Mouse (Mus musculus) hindbrain, embryonic 14.5 days (tissue): ENCODE measurements around the gene Zfp827. TPM values are rescaled to one million over a fixed set of nuclear protein-coding genes. Genes with fewer than 3 reads are reported as not detected.

Source experiments
- ATAC-seq: fragments of 200-750 bp; cut with Nextera tagmentation; 2 replicates; pipeline ENCODE4 v1.8.0; 2017; ENCODE audit warnings: moderate number of reproducible peaks, mild to moderate bottlenecking, moderate TSS enrichment, moderate library complexity; ENCODE audit not compliant: low FRiP score
- DNase-seq: peaks from one replicate; pipeline ENCODE4 v3.0.0-alpha.2; 2015; ENCODE audit warnings: low spot score
- H3K27ac ChIP-seq: fragments of 300-500 bp; sonication (generic); 2 replicates; pipeline ENCODE4 v1.5.1; 2014; ENCODE audit warnings: mild to moderate bottlenecking, moderate library complexity
- H3K27me3 ChIP-seq: fragments of 300-500 bp; sonication (generic); 2 replicates; pipeline ENCODE4 v1.6.1; 2014; ENCODE audit warnings: mild to moderate bottlenecking, low read length, mixed read lengths; ENCODE audit not compliant: control insufficient read depth, insufficient read depth
- H3K36me3 ChIP-seq: fragments of 300-500 bp; sonication (generic); replicated peaks from 2 replicates; pipeline ENCODE4 v1.6.1; 2014; ENCODE audit not compliant: control insufficient read depth, insufficient read depth
- H3K4me1 ChIP-seq: fragments of 300-500 bp; sonication (generic); replicated peaks from 2 replicates; pipeline ENCODE4 v1.6.1; 2014; ENCODE audit warnings: antibody characterized with exemption, low read length, mixed read lengths; ENCODE audit not compliant: control insufficient read depth, insufficient read depth
- H3K4me2 ChIP-seq: fragments of 300-500 bp; sonication (generic); replicated peaks from 2 replicates; pipeline ENCODE4 v1.6.1; 2014; ENCODE audit warnings: mild to moderate bottlenecking, moderate library complexity
- H3K4me3 ChIP-seq: fragments of 300-500 bp; sonication (generic); replicated peaks from 2 replicates; pipeline ENCODE4 v1.5.1; 2014; ENCODE audit warnings: mild to moderate bottlenecking, low read length
- H3K9ac ChIP-seq: fragments of 300-500 bp; sonication (generic); 2 replicates; pipeline ENCODE4 v1.6.1; 2014
- H3K9me3 ChIP-seq: fragments of 300-500 bp; sonication (generic); 2 replicates; pipeline ENCODE4 v1.6.1; 2016; ENCODE audit warnings: low read length; ENCODE audit not compliant: control insufficient read depth
- WGBS: fragments of 180-500 bp; shearing (Covaris S2); extraction: QIAGEN DNeasy Blood & Tissue Kit; methylation state at CpG from one replicate; pipeline ENCODE4 v1.1.7; 2014; 5-methylcytosine and 5-hydroxymethylcytosine counted together
- polyA plus RNA-seq: library from polyadenylated mRNA; unstranded; fragments of >200 nt; fragmentation: Nextera tagmentation; extraction: Ambion mirVana; gene quantifications from 2 replicates; pipeline ENCODE4 v1.2.1, GENCODE M21; 2014

The Zfp827 gene
- polyA plus RNA-seq, 1 experiment from 2014 or later: 15.5 TPM

GRCm38 (mm10) chr8:79030326-79031265, 2.4 kb downstream of the Zfp827 start:
- Histone ChIP-seq H3K4me3 (peak overlapping the region; percentile 92), H3K4me2 (peak overlapping the region; percentile 70), H3K27me3 (no peaks in the 10 kb centered on the region), H3K4me1 (peaks cover 25% of the 10 kb centered on the region), H3K36me3 (no peaks in the 10 kb centered on the region), H3K9me3 (no peaks in the 10 kb centered on the region), H3K27ac (peak overlapping the region; percentile 99), H3K9ac (peak overlapping the region; percentile 99)
- peak; percentile 69 for DNase-seq
- WGBS: 2% methylated on average over 53 of the region's 62 CpGs
- ATAC-seq: no peak

- H3K4me3 ChIP-seq: no peak overlapping the region
- ATAC-seq (no peak), DNase-seq (no peak)
- 88% methylated on average over 7 of the region's 7 CpGs for WGBS
- no peak overlapping the region for H3K9ac ChIP-seq
- no peak overlapping the region for H3K4me2 ChIP-seq
- H3K36me3 ChIP-seq: no peaks in the 10 kb centered on the region
- no peak overlapping the region for H3K27ac ChIP-seq
- H3K27me3 ChIP-seq: no peaks in the 10 kb centered on the region
- no peaks in the 10 kb centered on the region for H3K9me3 ChIP-seq
- peaks cover 6% of the 10 kb centered on the region; the same call in 1 of the 2 replicates for H3K4me1 ChIP-seq
These were observed 9.3 kb downstream of the Zfp827 start for GRCm38 (mm10) chr8:79037532-79037931.

- no peaks in the 10 kb centered on the region for H3K27me3 ChIP-seq
- ATAC-seq (no peak), DNase-seq (no peak)
These were observed 9.8 kb downstream of the Zfp827 start for GRCm38 (mm10) chr8:79037991-79038390.

GRCm38 (mm10) chr8:79041429-79041828, 13.2 kb downstream of the Zfp827 start:
- H3K9me3 ChIP-seq: no peaks in the 10 kb centered on the region
- H3K4me1 ChIP-seq: no peaks in the 10 kb centered on the region
- DNase-seq (no peak), ATAC-seq (no peak)
- H3K27me3 ChIP-seq: no peaks in the 10 kb centered on the region
- H3K36me3 ChIP-seq: no peaks in the 10 kb centered on the region
- H3K4me3 ChIP-seq: no peak overlapping the region
- H3K9ac ChIP-seq: no peak overlapping the region
- WGBS: 86% methylated on average over 3 of the region's 3 CpGs
- H3K27ac ChIP-seq: no peak overlapping the region
- no peak overlapping the region for H3K4me2 ChIP-seq

More at GRCm38 (mm10) chr8:79037991-79038390, 9.8 kb downstream of the Zfp827 start:
- Histone ChIP-seq H3K4me2 (no peak overlapping the region), H3K4me1 (peaks cover 2% of the 10 kb centered on the region; the same call in 1 of the 2 replicates), H3K9me3 (no peaks in the 10 kb centered on the region), H3K4me3 (no peak overlapping the region), H3K9ac (no peak overlapping the region), H3K27ac (no peak overlapping the region), H3K36me3 (no peaks in the 10 kb centered on the region)
- 81% methylated on average over 7 of the region's 7 CpGs for WGBS

- Histone ChIP-seq H3K9ac (no peak overlapping the region), H3K36me3 (no peaks in the 10 kb centered on the region), H3K27me3 (no peaks in the 10 kb centered on the region), H3K9me3 (no peaks in the 10 kb centered on the region), H3K4me3 (no peak overlapping the region), H3K27ac (no peak overlapping the region), H3K4me1 (no peaks in the 10 kb centered on the region), H3K4me2 (no peak overlapping the region)
- 77% methylated on average over 3 of the region's 3 CpGs for WGBS
- DNase-seq: no peak
- no peak for ATAC-seq
These were observed 14.0 kb downstream of the Zfp827 start for GRCm38 (mm10) chr8:79042252-79042651.

- no peaks in the 10 kb centered on the region for H3K27me3 ChIP-seq
- DNase-seq (no peak), ATAC-seq (no peak)
- H3K36me3 ChIP-seq: no peaks in the 10 kb centered on the region
- H3K27ac ChIP-seq: no peak overlapping the region
- no peak overlapping the region for H3K9ac ChIP-seq
- H3K9me3 ChIP-seq: no peaks in the 10 kb centered on the region
- H3K4me1 ChIP-seq: no peaks in the 10 kb centered on the region
- H3K4me3 ChIP-seq: no peak overlapping the region
- no peak overlapping the region for H3K4me2 ChIP-seq
- WGBS: 95% methylated on average over 5 of the region's 5 CpGs
These were observed 16.4 kb downstream of the Zfp827 start for GRCm38 (mm10) chr8:79044673-79045072.

GRCm38 (mm10) chr8:79046659-79047058, 18.4 kb downstream of the Zfp827 start:
- H3K27me3 ChIP-seq: no peaks in the 10 kb centered on the region
- H3K4me1 ChIP-seq: no peaks in the 10 kb centered on the region
- 73% methylated on average over 4 of the region's 4 CpGs for WGBS
- no peak overlapping the region for H3K27ac ChIP-seq
- no peak overlapping the region for H3K9ac ChIP-seq
- H3K4me3 ChIP-seq: no peak overlapping the region
- no peaks in the 10 kb centered on the region for H3K9me3 ChIP-seq
- no peak overlapping the region for H3K4me2 ChIP-seq
- DNase-seq (no peak), ATAC-seq (no peak)
- no peaks in the 10 kb centered on the region for H3K36me3 ChIP-seq

- no peak overlapping the region for H3K4me3 ChIP-seq
- no peak overlapping the region for H3K9ac ChIP-seq
- ATAC-seq (no peak), DNase-seq (no peak)
- no peak overlapping the region for H3K4me2 ChIP-seq
- H3K4me1 ChIP-seq: no peaks in the 10 kb centered on the region
- no peaks in the 10 kb centered on the region for H3K9me3 ChIP-seq
- no peak overlapping the region for H3K27ac ChIP-seq
- H3K36me3 ChIP-seq: no peaks in the 10 kb centered on the region
- 89% methylated on average over 6 of the region's 6 CpGs for WGBS
- no peaks in the 10 kb centered on the region for H3K27me3 ChIP-seq
These were observed 20.3 kb downstream of the Zfp827 start for GRCm38 (mm10) chr8:79048388-79049005.

- Histone ChIP-seq H3K9me3 (no peaks in the 10 kb centered on the region), H3K4me3 (no peak overlapping the region)
These were observed 26.0 kb downstream of the Zfp827 start for GRCm38 (mm10) chr8:79054222-79054621.

More at GRCm38 (mm10) chr8:79054222-79054621, 26.0 kb downstream of the Zfp827 start:
- Histone ChIP-seq H3K27me3 (no peaks in the 10 kb centered on the region), H3K36me3 (no peaks in the 10 kb centered on the region), H3K9ac (no peak overlapping the region), H3K27ac (no peak overlapping the region), H3K4me1 (no peaks in the 10 kb centered on the region; the same call in 1 of the 2 replicates), H3K4me2 (no peak overlapping the region)
- WGBS: 88% methylated on average over 6 of the region's 6 CpGs
- DNase-seq: no peak
- ATAC-seq: no peak
